Mouse (Mus musculus): ENCODE data around the gene Zfp36l2. TPM values are rescaled to one million over a fixed set of nuclear protein-coding genes. Genes with fewer than 3 reads are reported as not detected.

The Zfp36l2 gene
- total RNA-seq, 2 experiments from 2014 or later = 24.4 to 25.4 TPM

DNA sequence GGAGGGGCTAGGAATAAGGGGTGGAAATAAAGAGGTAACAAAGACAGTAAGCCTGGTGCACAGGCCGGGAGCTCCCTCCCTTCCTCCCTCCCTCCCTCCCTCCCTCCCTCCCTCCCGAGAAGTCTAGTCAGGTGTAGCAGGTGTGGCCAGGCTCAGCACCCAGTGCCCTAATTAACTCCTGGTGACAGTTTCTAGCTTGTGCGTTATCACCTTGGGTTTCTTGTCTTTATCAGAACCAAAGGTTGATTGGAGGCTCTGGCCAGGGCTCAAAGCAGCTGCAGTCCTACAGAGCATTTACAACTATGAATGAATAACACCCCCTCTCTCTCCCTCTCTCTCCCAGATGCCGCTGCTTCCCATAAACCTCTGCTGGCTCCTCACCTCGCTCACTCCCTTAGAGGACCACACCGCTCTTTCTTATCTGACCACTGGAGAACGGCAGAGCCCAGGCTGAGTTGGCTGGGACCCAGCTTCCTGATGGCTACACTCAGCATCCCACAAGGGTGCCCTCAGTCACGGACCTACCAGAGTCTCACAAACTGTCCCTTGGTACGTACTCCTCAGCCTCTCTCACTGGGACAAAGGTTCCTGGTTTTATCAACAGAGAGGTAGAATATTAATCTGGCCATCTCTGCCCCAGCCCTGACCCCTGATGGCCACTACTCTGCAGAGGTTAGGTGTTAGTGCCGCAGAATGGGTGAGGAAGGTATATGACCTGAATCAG, 50.9 kb downstream of the Zfp36l2 start:
- DNase-seq (ENCODE audit: low spot score in 2 of 2) = no peak

DNA sequence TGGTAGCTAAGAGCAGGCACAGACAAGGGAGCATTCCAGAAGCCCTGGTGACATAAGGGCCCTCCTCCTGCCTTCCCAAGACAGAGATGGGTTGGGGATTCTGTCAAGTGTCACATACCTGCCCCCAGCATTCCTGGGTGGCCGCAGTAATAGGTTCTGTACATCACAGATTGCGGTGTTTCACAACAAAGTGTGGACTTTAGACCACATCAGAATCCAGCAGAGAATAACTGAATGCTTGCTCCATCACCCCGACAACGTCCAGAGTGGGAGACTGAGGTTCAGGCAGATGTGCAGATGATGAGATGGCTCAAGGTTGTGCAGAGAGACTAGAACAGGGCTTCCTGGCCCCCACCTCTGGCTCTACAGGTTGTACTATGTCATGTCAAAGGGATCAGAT, 51.5 kb downstream of the Zfp36l2 start:
- DNase-seq (ENCODE audit: low spot score in 2 of 2) = no peak

DNA sequence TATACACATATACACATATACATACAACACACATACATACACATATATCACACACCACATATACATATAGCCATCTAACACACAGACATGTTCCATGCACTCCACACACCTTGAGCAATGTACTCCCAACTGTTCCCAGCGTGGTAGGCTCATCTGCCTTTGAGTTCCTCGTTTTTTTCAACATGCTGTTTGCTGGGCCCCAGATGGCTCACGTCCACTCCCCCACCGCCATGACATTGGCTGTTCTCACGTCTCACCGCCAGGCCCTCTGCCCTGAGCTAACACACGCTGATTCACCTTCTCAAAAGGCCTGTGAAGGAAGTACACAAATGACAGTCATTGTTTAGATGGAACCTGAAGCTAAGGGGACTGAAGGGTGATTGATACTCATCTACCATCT, 52.5 kb downstream of the Zfp36l2 start:
- DNase-seq (ENCODE audit: low spot score in 2 of 2) = no peak

Measured in layer of hippocampus, postnatal 10 days (tissue).